Mouse (Mus musculus): ENCODE results near the gene Smco2.

The Smco2 gene

GRCm38 (mm10) chr6:146899647-146900046 lies 49.7 kb downstream of the Smco2 start:
- no peak for DNase-seq (ENCODE audit: low read depth, low spot score)

DNA sequence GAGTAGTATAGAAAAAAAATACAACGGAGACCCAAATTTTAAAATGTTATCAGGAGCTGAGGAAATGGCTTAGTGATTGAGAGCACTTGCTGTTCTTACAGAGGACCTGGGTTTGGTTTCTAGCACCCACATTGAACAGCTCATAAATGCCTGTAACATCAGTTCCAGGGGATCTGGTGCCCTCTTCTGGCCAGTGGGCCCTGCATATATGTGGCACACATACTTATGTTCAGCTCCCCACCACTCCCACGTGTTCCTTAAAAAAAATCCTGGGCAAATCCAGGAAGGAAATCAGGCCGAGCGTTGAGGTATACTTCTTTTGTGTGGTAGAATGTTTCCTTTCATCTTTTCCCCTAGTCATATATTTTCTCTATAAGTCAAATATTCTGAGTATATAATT lies 52.0 kb downstream of the Smco2 start:
- DNase-seq (ENCODE audit: low read depth, low spot score): no peak

DNA sequence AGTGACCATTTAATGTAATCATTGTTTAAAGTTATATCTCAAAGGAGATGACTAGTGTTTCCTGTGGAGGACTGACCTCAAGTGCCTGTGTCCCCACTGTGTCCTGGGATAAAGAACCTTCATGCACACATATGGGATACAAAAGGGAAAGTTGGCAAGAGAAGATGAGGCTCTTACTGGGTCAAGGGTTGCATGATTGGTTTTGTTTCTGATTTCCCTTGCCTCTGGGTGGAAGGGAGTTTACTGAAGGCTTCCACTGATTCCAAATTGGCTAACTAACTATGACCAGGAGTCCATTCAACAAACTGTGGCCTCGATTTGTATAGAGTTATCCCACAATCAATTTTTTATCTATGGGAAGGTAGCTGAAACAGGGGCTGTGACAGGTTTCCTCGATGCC lies 53.7 kb downstream of the Smco2 start:
- no peak for DNase-seq (ENCODE audit: low read depth, low spot score)

DNA sequence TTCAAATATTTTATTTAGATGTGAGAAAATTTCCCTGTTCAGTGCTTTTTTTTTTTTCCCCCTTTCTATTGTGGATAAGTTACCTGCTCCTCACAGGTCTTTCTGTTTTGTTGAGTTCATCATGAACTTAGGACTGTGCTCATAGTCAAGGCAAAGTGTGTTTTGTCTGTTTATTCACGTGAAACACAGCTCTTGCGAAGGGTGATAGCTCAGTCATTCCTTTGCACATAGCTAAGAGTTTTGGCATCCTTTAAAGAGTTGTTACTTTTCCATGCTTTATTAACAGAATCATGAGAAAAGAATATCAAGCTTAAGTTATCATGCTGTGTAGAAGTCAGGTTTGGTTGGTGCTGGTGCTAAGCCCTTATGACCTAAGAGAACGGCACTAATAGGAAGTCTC lies 54.8 kb downstream of the Smco2 start:
- no peak for DNase-seq (ENCODE audit: low read depth, low spot score)

DNA sequence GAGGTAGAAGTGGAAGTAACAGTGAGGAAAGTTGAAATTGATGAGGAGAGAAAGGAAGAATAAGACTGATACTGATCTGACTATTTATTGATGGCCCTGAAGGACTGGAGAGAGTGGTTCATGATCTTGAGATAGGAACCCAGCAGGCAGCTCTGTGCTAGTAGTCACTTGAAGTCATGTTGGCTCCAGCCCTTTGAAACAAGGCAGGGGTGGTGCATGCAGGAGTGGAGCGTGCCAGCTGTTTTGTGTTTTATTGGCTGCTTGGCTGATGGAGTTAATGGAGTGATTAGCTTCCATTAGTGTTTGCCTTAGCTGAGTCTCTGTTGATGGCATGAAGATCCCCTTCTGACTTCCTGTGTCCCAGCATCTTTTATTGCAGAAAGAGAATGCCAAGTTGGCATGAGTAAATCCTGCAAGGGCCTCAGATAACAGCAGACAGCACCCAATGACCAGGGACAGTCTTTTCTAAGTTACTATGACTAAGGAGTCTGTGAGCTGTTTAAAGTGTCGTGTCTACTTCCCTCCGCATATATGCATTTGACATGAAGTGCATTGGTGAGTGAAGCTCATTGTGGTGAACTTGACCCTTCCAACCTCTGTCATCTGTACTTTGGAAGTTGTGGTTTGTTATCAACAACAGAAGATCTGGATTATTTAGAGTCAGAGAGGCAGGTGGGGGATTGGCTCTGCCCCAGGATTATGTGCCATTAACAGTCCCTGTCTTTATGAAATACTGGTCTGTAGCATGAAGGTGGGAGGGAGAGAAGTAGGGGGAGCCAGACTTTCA lies 56.3 kb downstream of the Smco2 start:
- no peak for DNase-seq (ENCODE audit: low read depth, low spot score)

GRCm38 (mm10) chr6:146907061-146907794 lies 57.3 kb downstream of the Smco2 start:
- DNase-seq (ENCODE audit: low read depth, low spot score): no peak

GRCm38 (mm10) chr6:146907795-146908190 lies 57.9 kb downstream of the Smco2 start:
- DNase-seq (ENCODE audit: low read depth, low spot score): no peak

DNA sequence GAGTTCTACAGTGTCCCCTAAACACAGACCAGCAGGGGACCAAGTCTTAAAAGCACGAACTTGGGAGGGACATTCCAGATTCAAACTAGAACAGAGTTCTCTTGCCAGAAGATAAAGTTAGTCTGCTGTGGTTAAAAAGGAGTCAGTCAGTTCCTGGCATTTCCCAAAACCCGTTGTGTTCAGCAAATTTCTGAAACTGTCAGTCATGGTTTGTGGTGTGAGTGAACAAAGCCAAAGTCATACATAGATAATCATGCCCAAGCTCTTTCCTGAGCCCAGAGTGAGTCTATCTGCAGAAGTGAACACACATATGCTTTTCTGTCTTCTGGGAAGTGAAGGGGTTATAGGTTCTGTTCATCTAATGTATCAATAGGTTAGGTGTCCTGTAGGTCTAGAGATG lies 58.9 kb downstream of the Smco2 start:
- DNase-seq (ENCODE audit: low read depth, low spot score): no peak

DNA sequence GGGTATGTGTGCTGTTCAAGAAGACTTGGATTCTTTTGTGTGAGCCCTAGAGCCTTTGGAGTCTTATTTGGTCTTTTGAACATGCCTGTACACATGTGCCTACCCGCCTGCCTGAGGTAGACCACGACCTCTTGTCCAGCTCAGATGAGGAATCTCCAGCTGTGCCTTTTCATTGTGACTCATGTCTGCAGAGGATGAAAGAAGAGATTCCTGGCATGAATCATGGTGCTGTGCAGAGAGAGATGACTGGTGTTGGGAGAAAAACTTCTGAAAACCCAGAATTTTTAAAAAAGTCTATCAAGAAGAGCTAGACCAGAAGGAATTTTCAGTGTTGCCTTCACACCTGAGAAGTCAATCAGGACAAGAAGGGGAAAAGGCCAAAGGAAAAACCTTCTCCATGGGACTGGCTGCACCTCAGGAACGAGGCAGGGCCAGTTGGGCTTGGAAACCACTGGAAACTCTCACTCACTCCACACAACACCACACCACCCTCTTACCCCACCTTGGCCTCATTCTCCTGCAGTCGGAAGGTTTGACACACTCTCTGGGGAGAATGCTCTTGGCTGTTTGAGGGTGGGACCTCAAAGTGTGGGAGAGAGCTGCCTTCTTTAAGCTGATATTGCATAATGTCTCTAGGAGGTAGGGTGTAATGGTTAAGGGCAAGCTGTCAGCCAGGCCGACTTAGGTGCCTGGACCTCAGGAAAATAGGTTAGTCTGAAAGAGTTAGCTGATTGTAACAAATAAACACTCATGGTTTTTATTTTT lies 60.0 kb downstream of the Smco2 start:
- DNase-seq (ENCODE audit: low read depth, low spot score): no peak

- DNase-seq (ENCODE audit: low read depth, low spot score): no peak
Measured at GRCm38 (mm10) chr6:146910801-146911200, 60.9 kb downstream of the Smco2 start.

DNA sequence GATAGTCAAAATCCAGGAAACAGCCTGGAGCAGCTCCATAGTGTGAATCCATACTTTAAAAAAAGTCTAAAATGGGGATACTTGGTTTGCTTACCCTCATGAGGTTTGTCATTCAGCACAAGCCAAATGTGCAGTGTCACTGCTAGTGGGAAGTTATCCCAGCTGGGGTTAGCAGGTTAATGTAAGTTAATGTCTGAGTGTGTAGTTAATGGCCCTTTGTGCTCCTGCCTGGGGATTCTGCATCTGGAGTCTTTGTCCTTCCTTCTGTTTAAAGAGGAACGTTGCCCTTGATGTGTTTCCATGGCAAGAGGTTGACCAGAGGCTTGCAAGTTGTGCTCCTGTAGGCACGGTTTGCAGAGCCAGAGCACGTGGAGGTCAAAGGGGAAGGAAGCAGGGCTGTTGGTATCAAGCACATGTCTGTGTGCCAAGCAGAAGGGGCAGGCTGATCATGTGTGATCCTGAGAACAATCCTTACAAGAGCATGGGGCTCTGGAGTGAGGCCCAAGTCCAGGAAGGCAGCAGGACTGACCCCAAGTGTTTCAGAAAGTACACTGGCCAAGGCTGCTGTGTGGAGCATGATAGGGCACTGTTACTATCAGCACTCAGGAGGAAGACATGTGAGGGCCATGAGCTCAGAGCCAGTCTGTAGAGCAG lies 63.1 kb downstream of the Smco2 start:
- no peak for DNase-seq (ENCODE audit: low read depth, low spot score)

DNA sequence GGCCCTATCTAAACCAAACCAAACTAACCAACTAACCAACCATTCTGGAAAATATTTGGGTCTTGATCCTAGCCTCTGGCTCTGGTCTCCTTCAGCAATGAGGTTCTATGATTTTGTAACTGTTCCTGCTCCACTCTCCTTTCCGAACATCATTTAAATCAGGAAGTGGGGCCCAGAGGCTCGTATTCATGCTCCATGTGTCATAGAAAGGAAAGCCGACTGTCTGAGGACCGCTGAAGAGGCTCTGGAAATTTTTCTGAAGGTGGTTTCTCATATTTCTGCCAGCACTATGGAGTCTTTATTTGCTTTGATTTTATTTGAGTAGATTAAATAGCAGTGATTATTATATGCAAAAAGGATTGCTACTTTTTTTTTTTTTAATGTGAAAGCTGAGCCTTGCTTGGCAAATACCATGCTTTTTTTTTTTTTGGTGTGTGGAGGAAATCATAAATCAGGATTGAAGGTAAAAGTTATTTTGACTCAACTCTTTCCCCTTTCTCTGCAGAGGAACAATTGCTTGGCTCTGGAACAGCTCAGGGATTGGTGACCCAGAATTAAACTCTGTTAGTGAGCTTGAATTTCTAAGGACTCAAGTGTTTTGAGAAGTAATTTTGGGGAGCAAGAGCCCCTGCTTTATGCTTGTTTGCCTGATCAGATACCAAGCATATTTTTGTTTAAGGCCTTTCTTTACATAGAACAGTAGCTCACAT lies 63.7 kb downstream of the Smco2 start:
- DNase-seq (ENCODE audit: low read depth, low spot score): no peak

GRCm38 (mm10) chr6:146915808-146916207 lies 65.9 kb downstream of the Smco2 start:
- no peak for DNase-seq (ENCODE audit: low read depth, low spot score)

DNA sequence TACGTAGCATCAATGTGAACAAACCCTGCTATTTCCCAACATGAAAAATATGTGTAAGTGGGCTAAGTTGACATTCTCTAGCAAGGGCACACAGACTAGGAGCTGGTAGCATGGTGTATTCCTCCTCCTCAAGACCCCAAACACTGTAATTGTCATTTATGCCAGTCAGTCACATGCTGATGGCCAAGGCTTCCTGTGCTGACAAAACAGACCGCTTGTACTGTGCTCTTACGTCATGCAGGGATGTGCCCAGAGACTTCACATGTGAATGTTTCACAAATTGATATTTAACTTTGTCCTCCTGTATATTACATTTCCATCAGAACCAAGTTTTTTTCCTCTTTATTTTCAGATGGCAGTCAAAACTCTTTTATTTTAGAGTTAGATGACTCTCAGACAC lies 67.5 kb downstream of the Smco2 start:
- DNase-seq (ENCODE audit: low read depth, low spot score): no peak

DNA sequence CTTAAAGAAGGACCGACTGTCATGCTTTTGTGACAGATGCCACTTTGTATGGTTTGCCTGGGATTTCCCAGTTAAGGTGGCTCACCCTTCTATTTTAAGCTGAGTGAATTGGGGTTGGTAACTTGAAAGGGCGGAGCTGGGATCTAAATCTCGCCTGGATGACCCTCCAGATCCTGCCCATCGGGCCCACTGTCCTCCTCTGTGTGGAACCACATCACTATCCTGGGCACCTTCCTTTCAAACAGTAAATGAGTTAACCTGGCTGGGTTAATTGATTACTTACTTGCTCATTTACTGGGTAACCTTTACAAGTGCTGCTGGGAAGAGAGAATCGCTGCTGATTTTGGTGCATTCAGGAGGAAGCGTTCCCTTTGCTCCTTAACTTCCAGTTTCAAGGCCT lies 68.4 kb downstream of the Smco2 start:
- DNase-seq (ENCODE audit: low read depth, low spot score): no peak

Measured in embryo, embryonic 11.5 days (tissue).